Mouse (Mus musculus): ENCODE measurements around the gene Nr2f6. TPM values are rescaled to one million over a fixed set of nuclear protein-coding genes. Genes with fewer than 3 reads are reported as not detected.

Gene Nr2f6
- polyA plus RNA-seq, 1 experiment from 2014 or later: 92.8 TPM

- H3K36me3 ChIP-seq (ENCODE audit: control insufficient read depth, insufficient read depth, low read length): peaks cover 30% of the 10 kb centered on the region
- H3K9ac ChIP-seq (ENCODE audit: low read length): no peak overlapping the region
- H3K27me3 ChIP-seq (replicated peaks; ENCODE audit: control insufficient read depth, insufficient read depth, low read length): no peaks in the 10 kb centered on the region
- peaks cover 11% of the 10 kb centered on the region for H3K4me1 ChIP-seq (replicated peaks; ENCODE audit: control insufficient read depth, insufficient read depth, low read length)
- H3K27ac ChIP-seq (ENCODE audit: low read depth): no peak overlapping the region
- DNase-seq (ENCODE audit: low spot score) (peak; percentile 40), ATAC-seq (replicated peaks; ENCODE audit: low FRiP score, low TSS enrichment, low read depth) (no peak)
- H3K9me3 ChIP-seq (ENCODE audit: control insufficient read depth, low read length): no peaks in the 10 kb centered on the region
- H3K4me3 ChIP-seq (ENCODE audit: low read depth, low read length): no peak overlapping the region
- no peak overlapping the region for H3K4me2 ChIP-seq (ENCODE audit: low read length)
- WGBS: 89% methylated on average over 8 of the region's 8 CpGs
These were observed 22.3 kb upstream of the Nr2f6 start for GRCm38 (mm10) chr8:71404011-71404410.

GRCm38 (mm10) chr8:71403107-71403885, 21.5 kb upstream of the Nr2f6 start:
- WGBS: 69% methylated on average over 6 of the region's 6 CpGs
- peak; percentile 51 for DNase-seq (ENCODE audit: low spot score)
- H3K27ac ChIP-seq (ENCODE audit: low read depth): no peak overlapping the region

GRCm38 (mm10) chr8:71402446-71402964, 20.7 kb upstream of the Nr2f6 start:
- Histone ChIP-seq H3K27me3 (replicated peaks; ENCODE audit: control insufficient read depth, insufficient read depth, low read length) (no peaks in the 10 kb centered on the region), H3K36me3 (ENCODE audit: control insufficient read depth, insufficient read depth, low read length) (peaks cover 24% of the 10 kb centered on the region), H3K4me2 (ENCODE audit: low read length) (no peak overlapping the region), H3K27ac (ENCODE audit: low read depth) (no peak overlapping the region), H3K4me3 (ENCODE audit: low read depth, low read length) (no peak overlapping the region), H3K9ac (ENCODE audit: low read length) (no peak overlapping the region), H3K4me1 (replicated peaks; ENCODE audit: control insufficient read depth, insufficient read depth, low read length) (peaks cover 14% of the 10 kb centered on the region), H3K9me3 (ENCODE audit: control insufficient read depth, low read length) (no peaks in the 10 kb centered on the region)
- ATAC-seq (replicated peaks; ENCODE audit: low FRiP score, low TSS enrichment, low read depth) (no peak), DNase-seq (ENCODE audit: low spot score) (peak; percentile 45)
- WGBS: 93% methylated on average over 9 of the region's 9 CpGs

More at GRCm38 (mm10) chr8:71403107-71403885, 21.5 kb upstream of the Nr2f6 start:
- Histone ChIP-seq H3K27me3 (replicated peaks; ENCODE audit: control insufficient read depth, insufficient read depth, low read length) (no peaks in the 10 kb centered on the region), H3K4me3 (ENCODE audit: low read depth, low read length) (no peak overlapping the region), H3K9me3 (ENCODE audit: control insufficient read depth, low read length) (no peaks in the 10 kb centered on the region), H3K4me2 (ENCODE audit: low read length) (no peak overlapping the region), H3K9ac (ENCODE audit: low read length) (no peak overlapping the region), H3K4me1 (replicated peaks; ENCODE audit: control insufficient read depth, insufficient read depth, low read length) (peaks cover 11% of the 10 kb centered on the region), H3K36me3 (ENCODE audit: control insufficient read depth, insufficient read depth, low read length) (peaks cover 29% of the 10 kb centered on the region)
- no peak for ATAC-seq (replicated peaks; ENCODE audit: low FRiP score, low TSS enrichment, low read depth)

- H3K27ac ChIP-seq (ENCODE audit: low read depth): no peak overlapping the region
- no peak for DNase-seq (ENCODE audit: low spot score)
- H3K4me3 ChIP-seq (ENCODE audit: low read depth, low read length): no peak overlapping the region
These were observed 19.7 kb upstream of the Nr2f6 start for GRCm38 (mm10) chr8:71401454-71401853.

GRCm38 (mm10) chr8:71400826-71401225, 19.1 kb upstream of the Nr2f6 start:
- no peak overlapping the region for H3K4me3 ChIP-seq (ENCODE audit: low read depth, low read length)
- DNase-seq (ENCODE audit: low spot score): no peak
- H3K36me3 ChIP-seq (ENCODE audit: control insufficient read depth, insufficient read depth, low read length): peaks cover 19% of the 10 kb centered on the region
- H3K4me1 ChIP-seq (replicated peaks; ENCODE audit: control insufficient read depth, insufficient read depth, low read length): peaks cover 18% of the 10 kb centered on the region
- H3K4me2 ChIP-seq (ENCODE audit: low read length): no peak overlapping the region
- no peak overlapping the region for H3K9ac ChIP-seq (ENCODE audit: low read length)
- 96% methylated on average over 2 of the region's 2 CpGs for WGBS
- H3K9me3 ChIP-seq (ENCODE audit: control insufficient read depth, low read length): no peaks in the 10 kb centered on the region
- ATAC-seq (replicated peaks; ENCODE audit: low FRiP score, low TSS enrichment, low read depth): no peak
- no peaks in the 10 kb centered on the region for H3K27me3 ChIP-seq (replicated peaks; ENCODE audit: control insufficient read depth, insufficient read depth, low read length)
- no peak overlapping the region for H3K27ac ChIP-seq (ENCODE audit: low read depth)

More at GRCm38 (mm10) chr8:71401454-71401853, 19.7 kb upstream of the Nr2f6 start:
- Histone ChIP-seq H3K9me3 (ENCODE audit: control insufficient read depth, low read length) (no peaks in the 10 kb centered on the region), H3K4me2 (ENCODE audit: low read length) (no peak overlapping the region), H3K9ac (ENCODE audit: low read length) (no peak overlapping the region), H3K27me3 (replicated peaks; ENCODE audit: control insufficient read depth, insufficient read depth, low read length) (no peaks in the 10 kb centered on the region), H3K36me3 (ENCODE audit: control insufficient read depth, insufficient read depth, low read length) (peaks cover 19% of the 10 kb centered on the region), H3K4me1 (replicated peaks; ENCODE audit: control insufficient read depth, insufficient read depth, low read length) (peaks cover 16% of the 10 kb centered on the region)
- ATAC-seq (replicated peaks; ENCODE audit: low FRiP score, low TSS enrichment, low read depth): no peak

- H3K9ac ChIP-seq (ENCODE audit: low read length): no peak overlapping the region; the same call in 1 of the 2 replicates
- 85% methylated on average over 12 of the region's 12 CpGs for WGBS
- peaks cover 11% of the 10 kb centered on the region for H3K4me1 ChIP-seq (replicated peaks; ENCODE audit: control insufficient read depth, insufficient read depth, low read length)
- peak overlapping the region; percentile 90 for H3K4me2 ChIP-seq (ENCODE audit: low read length)
- H3K4me3 ChIP-seq (ENCODE audit: low read depth, low read length): peak overlapping the region; percentile 66
- ATAC-seq (replicated peaks; ENCODE audit: low FRiP score, low TSS enrichment, low read depth) (no peak), DNase-seq (ENCODE audit: low spot score) (no peak)
- no peaks in the 10 kb centered on the region for H3K27me3 ChIP-seq (replicated peaks; ENCODE audit: control insufficient read depth, insufficient read depth, low read length)
- H3K27ac ChIP-seq (ENCODE audit: low read depth): no peak overlapping the region
- peaks cover 19% of the 10 kb centered on the region for H3K36me3 ChIP-seq (ENCODE audit: control insufficient read depth, insufficient read depth, low read length)
- no peaks in the 10 kb centered on the region for H3K9me3 ChIP-seq (ENCODE audit: control insufficient read depth, low read length)
These were observed 15.9 kb upstream of the Nr2f6 start for GRCm38 (mm10) chr8:71397701-71398100.

- Histone ChIP-seq H3K4me2 (ENCODE audit: low read length) (peak within 1 kb of the TSS; percentile 90), H3K4me3 (ENCODE audit: low read depth, low read length) (peak within 1 kb of the TSS; percentile 66), H3K9ac (ENCODE audit: low read length) (peak within 1 kb of the TSS; percentile 58), H3K4me1 (replicated peaks; ENCODE audit: control insufficient read depth, insufficient read depth, low read length) (peaks cover 11% of the 10 kb centered on the region), H3K36me3 (ENCODE audit: control insufficient read depth, insufficient read depth, low read length) (peaks cover 19% of the 10 kb centered on the region), H3K27ac (ENCODE audit: low read depth) (peak within 1 kb of the TSS; percentile 59), H3K27me3 (replicated peaks; ENCODE audit: control insufficient read depth, insufficient read depth, low read length) (no peaks in the 10 kb centered on the region), H3K9me3 (ENCODE audit: control insufficient read depth, low read length) (no peaks in the 10 kb centered on the region)
- WGBS: 1% methylated on average over 34 of the region's 34 CpGs
- DNase-seq (ENCODE audit: low spot score) (peak; percentile 87), ATAC-seq (replicated peaks; ENCODE audit: low FRiP score, low TSS enrichment, low read depth) (peak; percentile 97)
These were observed 15.0 kb upstream of the Nr2f6 start, which contains the start of gene Babam1 for GRCm38 (mm10) chr8:71396639-71397305. Gene Babam1 (plus strand): TSS chr8:71396861.

GRCm38 (mm10) chr8:71395629-71396028, 13.9 kb upstream of the Nr2f6 start, which contains the start of gene Ushbp1:
Gene Ushbp1 (minus strand): TSS chr8:71395802.
- Histone ChIP-seq H3K27ac (ENCODE audit: low read depth) (peak within 1 kb of the TSS; percentile 59), H3K4me3 (ENCODE audit: low read depth, low read length) (peak within 1 kb of the TSS; percentile 66), H3K4me2 (ENCODE audit: low read length) (peak within 1 kb of the TSS; percentile 90), H3K27me3 (replicated peaks; ENCODE audit: control insufficient read depth, insufficient read depth, low read length) (no peaks in the 10 kb centered on the region), H3K4me1 (replicated peaks; ENCODE audit: control insufficient read depth, insufficient read depth, low read length) (peaks cover 11% of the 10 kb centered on the region), H3K9ac (ENCODE audit: low read length) (no peak within 1 kb of the TSS), H3K9me3 (ENCODE audit: control insufficient read depth, low read length) (no peaks in the 10 kb centered on the region), H3K36me3 (ENCODE audit: control insufficient read depth, insufficient read depth, low read length) (peaks cover 19% of the 10 kb centered on the region)
- DNase-seq (ENCODE audit: low spot score) (no peak), ATAC-seq (replicated peaks; ENCODE audit: low FRiP score, low TSS enrichment, low read depth) (no peak)
- WGBS: 84% methylated on average over 9 of the region's 9 CpGs

Data from intestine, embryonic 14.5 days (tissue).